Mouse (Mus musculus): Measurements from ENCODE around the gene Sphk2. TPM values are rescaled to one million over a fixed set of nuclear protein-coding genes. Genes with fewer than 3 reads are reported as not detected.

Sphk2 gene
- 26.4 and 26.5 TPM in 2 replicates for polyA plus RNA-seq (2015; fragmentation: Nextera tagmentation; extraction: Ambion mirVana)

- ATAC-seq (ENCODE audit: borderline replicate concordance, extremely low read depth, low FRiP score, low TSS enrichment), result peak; percentile 70
- Histone ChIP-seq H3K9ac (peak within 1 kb of the TSS; percentile 97), H3K36me3 (peaks cover 44% of the 10 kb centered on the region), H3K27ac (peak within 1 kb of the TSS; percentile 88), H3K4me2 (peak within 1 kb of the TSS; percentile 86), H3K9me3 (no peaks in the 10 kb centered on the region), H3K4me3 (peak within 1 kb of the TSS; percentile 86), H3K27me3 (no peaks in the 10 kb centered on the region), H3K4me1 (peaks cover 60% of the 10 kb centered on the region)
- under 1% methylated on average over 41 of the region's 41 CpGs for WGBS
These were observed at the start of gene Sphk2 for GRCm38 (mm10) chr7:45717918-45718297. TSS of gene Sphk2 (minus strand) at chr7:45718002.

- Histone ChIP-seq H3K36me3 (no peaks in the 10 kb centered on the region), H3K4me2 (no peak overlapping the region), H3K27me3 (no peaks in the 10 kb centered on the region), H3K4me3 (no peak overlapping the region), H3K9me3 (no peaks in the 10 kb centered on the region), H3K9ac (no peak overlapping the region), H3K4me1 (peaks cover 5% of the 10 kb centered on the region), H3K27ac (0 out of 2 replicates have a peak overlapping the region, but pooled peaks have one; percentile 55)
- no peak for ATAC-seq (ENCODE audit: borderline replicate concordance, extremely low read depth, low FRiP score, low TSS enrichment)
- WGBS, result 88% methylated on average over 6 of the region's 6 CpGs
These were observed 49.7 kb upstream of the Sphk2 start for GRCm38 (mm10) chr7:45767500-45767899.

DNA sequence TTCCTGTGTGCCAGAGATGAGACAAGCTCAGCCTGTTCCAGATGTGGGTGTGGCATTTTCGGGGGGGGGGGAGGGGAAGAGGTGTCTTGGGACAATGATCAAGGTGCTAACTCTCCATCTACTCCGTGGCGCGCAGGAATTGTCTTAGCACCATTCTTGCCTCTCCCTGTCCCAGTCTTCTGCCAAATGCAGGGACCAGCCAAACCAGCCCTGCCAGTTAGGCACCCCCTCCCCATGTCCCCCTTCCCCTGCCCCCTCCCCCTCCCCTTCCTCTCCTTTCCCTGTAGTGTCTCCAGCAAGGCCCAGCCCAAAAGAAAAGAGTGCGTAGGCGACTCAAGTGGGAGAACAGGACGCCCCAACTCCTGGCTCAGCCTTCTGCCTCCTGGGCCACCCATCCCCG is 49.0 kb upstream of the Sphk2 start:
- ATAC-seq (ENCODE audit: borderline replicate concordance, extremely low read depth, low FRiP score, low TSS enrichment), result peak; percentile 46; the same call in 1 of the 2 replicates
- Histone ChIP-seq H3K9me3 (no peaks in the 10 kb centered on the region), H3K27ac (peak overlapping the region; percentile 55; the same call in 1 of the 2 replicates), H3K4me2 (no peak overlapping the region; the same call in 1 of the 2 replicates), H3K4me1 (peaks cover 5% of the 10 kb centered on the region), H3K36me3 (no peaks in the 10 kb centered on the region), H3K4me3 (no peak overlapping the region), H3K9ac (no peak overlapping the region), H3K27me3 (no peaks in the 10 kb centered on the region)
- WGBS, result 15% methylated on average over 8 of the region's 8 CpGs

DNA sequence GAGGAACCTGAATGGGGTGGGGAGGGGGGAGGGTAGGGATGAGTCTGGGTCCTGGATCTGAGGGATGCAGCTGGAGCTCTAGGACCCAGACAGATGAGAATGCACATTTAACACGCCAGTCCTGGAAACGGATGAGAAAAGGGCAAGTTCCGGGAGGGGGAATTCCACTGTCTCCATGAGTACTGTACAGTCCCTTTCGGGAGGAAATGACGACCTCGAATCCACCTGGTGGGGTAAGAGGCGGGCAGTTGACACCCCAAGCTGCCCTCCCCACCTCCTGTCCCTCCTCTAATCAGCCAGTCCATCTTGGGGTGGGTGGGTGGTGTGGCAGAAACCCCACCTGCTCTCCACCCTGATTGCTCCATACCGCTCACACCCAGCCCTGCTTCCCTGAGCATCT is 48.2 kb upstream of the Sphk2 start:
- H3K9ac ChIP-seq, result no peak overlapping the region
- H3K4me3 ChIP-seq, result no peak overlapping the region
- H3K36me3 ChIP-seq, result no peaks in the 10 kb centered on the region
- WGBS, result 41% methylated on average over 8 of the region's 8 CpGs
- no peaks in the 10 kb centered on the region; the same call in 1 of the 2 replicates for H3K27me3 ChIP-seq
- no peak for ATAC-seq (ENCODE audit: borderline replicate concordance, extremely low read depth, low FRiP score, low TSS enrichment)
- H3K4me2 ChIP-seq, result no peak overlapping the region
- H3K4me1 ChIP-seq, result peaks cover 5% of the 10 kb centered on the region
- no peaks in the 10 kb centered on the region for H3K9me3 ChIP-seq
- H3K27ac ChIP-seq, result no peak overlapping the region

GRCm38 (mm10) chr7:45760151-45760550 is 42.3 kb upstream of the Sphk2 start:
- no peak for ATAC-seq (ENCODE audit: borderline replicate concordance, extremely low read depth, low FRiP score, low TSS enrichment)
- no peak overlapping the region for H3K9ac ChIP-seq

GRCm38 (mm10) chr7:45759400-45759799 is 41.6 kb upstream of the Sphk2 start:
- Histone ChIP-seq H3K9ac (no peak overlapping the region), H3K36me3 (no peaks in the 10 kb centered on the region), H3K9me3 (no peaks in the 10 kb centered on the region), H3K4me1 (0 out of 2 replicates have a peak, but pooled peaks cover 5% of the 10 kb centered on the region), H3K4me3 (peak overlapping the region; percentile 21), H3K27ac (peak overlapping the region; percentile 6), H3K27me3 (peaks cover 25% of the 10 kb centered on the region), H3K4me2 (peak overlapping the region; percentile 53)
- peak; percentile 88 for ATAC-seq (ENCODE audit: borderline replicate concordance, extremely low read depth, low FRiP score, low TSS enrichment)
- 5% methylated on average over 27 of the region's 27 CpGs for WGBS

More at GRCm38 (mm10) chr7:45760151-45760550, 42.3 kb upstream of the Sphk2 start:
- Histone ChIP-seq H3K4me3 (no peak overlapping the region), H3K27me3 (peaks cover 25% of the 10 kb centered on the region), H3K4me1 (0 out of 2 replicates have a peak, but pooled peaks cover 5% of the 10 kb centered on the region), H3K27ac (no peak overlapping the region), H3K4me2 (no peak overlapping the region), H3K9me3 (no peaks in the 10 kb centered on the region), H3K36me3 (no peaks in the 10 kb centered on the region)
- 57% methylated on average over 5 of the region's 5 CpGs for WGBS

- 49% methylated on average over 6 of the region's 6 CpGs for WGBS
- no peak overlapping the region for H3K4me3 ChIP-seq
- H3K9ac ChIP-seq, result no peak overlapping the region
- H3K4me2 ChIP-seq, result no peak overlapping the region
- H3K27me3 ChIP-seq, result peaks cover 25% of the 10 kb centered on the region
- 0 out of 2 replicates have a peak, but pooled peaks cover 5% of the 10 kb centered on the region for H3K4me1 ChIP-seq
- no peak for ATAC-seq (ENCODE audit: borderline replicate concordance, extremely low read depth, low FRiP score, low TSS enrichment)
- H3K9me3 ChIP-seq, result no peaks in the 10 kb centered on the region
- no peak overlapping the region for H3K27ac ChIP-seq
- no peaks in the 10 kb centered on the region for H3K36me3 ChIP-seq
These were observed 37.9 kb upstream of the Sphk2 start for GRCm38 (mm10) chr7:45755703-45756102.

DNA sequence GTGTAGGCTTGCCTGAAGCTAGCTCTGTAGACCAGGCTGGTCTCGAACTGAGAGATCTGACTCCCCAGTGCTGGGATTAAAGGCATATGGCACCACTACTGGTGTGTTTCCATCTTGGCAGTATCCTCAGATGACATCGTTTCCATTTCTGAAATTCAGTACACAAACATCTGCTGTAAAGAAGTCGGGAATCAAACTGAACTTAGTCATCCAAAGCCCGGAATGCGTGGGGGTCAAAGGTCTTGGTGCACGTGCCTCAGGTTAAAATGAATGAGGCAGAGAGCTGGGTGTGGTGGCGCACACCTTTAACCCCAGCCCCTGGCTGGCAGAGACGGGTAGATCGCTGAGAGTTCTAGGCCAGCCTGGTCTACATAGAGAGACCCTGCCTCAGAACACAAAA is 32.4 kb upstream of the Sphk2 start:
- Histone ChIP-seq H3K36me3 (no peaks in the 10 kb centered on the region), H3K9ac (no peak overlapping the region), H3K27me3 (no peaks in the 10 kb centered on the region), H3K9me3 (no peaks in the 10 kb centered on the region), H3K4me1 (peaks cover 5% of the 10 kb centered on the region; the same call in 1 of the 2 replicates), H3K27ac (no peak overlapping the region), H3K4me3 (no peak overlapping the region), H3K4me2 (no peak overlapping the region)
- 62% methylated on average over 9 of the region's 9 CpGs for WGBS
- ATAC-seq (ENCODE audit: borderline replicate concordance, extremely low read depth, low FRiP score, low TSS enrichment), result no peak

DNA sequence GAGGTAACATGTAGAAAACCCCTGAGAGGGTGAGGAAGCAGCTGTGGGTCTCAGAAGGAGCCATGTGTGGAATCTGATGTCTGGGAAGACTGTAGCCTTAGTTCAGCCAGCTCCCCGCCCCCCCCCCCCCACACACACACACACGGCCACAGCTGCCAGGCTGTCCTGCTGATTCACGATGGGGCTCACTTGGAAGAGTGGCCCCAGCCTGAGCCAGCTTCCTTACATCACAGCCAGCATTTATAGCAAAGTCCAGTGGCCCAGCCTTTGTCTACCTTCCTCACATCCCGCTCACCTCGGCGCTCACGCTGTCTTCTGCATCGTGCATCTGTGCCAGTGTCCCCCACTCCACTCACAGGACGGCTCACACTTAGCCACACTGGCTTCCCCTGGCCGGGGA is 31.6 kb upstream of the Sphk2 start:
- Histone ChIP-seq H3K4me1 (peaks cover 5% of the 10 kb centered on the region; the same call in 1 of the 2 replicates), H3K4me3 (no peak overlapping the region), H3K27me3 (no peaks in the 10 kb centered on the region), H3K9me3 (no peaks in the 10 kb centered on the region), H3K4me2 (no peak overlapping the region), H3K27ac (no peak overlapping the region), H3K9ac (no peak overlapping the region), H3K36me3 (no peaks in the 10 kb centered on the region)
- ATAC-seq (ENCODE audit: borderline replicate concordance, extremely low read depth, low FRiP score, low TSS enrichment), result no peak
- 27% methylated on average over 8 of the region's 10 CpGs for WGBS

DNA sequence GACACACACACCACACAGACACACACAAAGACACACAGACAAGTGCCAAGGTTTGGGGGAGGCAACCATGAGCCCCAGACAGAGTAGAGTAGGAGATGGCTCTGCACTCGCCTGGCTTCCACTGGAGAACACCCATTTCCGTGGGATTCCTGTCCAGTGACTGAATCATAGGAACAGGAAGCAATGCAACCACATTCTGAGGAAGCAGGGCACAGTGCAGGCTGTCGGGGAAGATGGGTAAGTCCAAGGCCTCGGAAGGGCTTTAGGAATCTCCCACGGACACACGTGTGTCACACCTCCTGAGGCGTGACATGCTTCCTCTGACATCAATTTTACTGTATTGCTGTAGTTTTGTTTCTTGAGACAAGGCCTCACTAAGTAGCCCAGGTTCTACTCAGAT is 30.3 kb upstream of the Sphk2 start:
- Histone ChIP-seq H3K27ac (no peak overlapping the region), H3K27me3 (no peaks in the 10 kb centered on the region), H3K4me2 (no peak overlapping the region), H3K4me3 (no peak overlapping the region), H3K4me1 (peaks cover 5% of the 10 kb centered on the region; the same call in 1 of the 2 replicates), H3K9ac (no peak overlapping the region), H3K36me3 (no peaks in the 10 kb centered on the region), H3K9me3 (no peaks in the 10 kb centered on the region)
- ATAC-seq (ENCODE audit: borderline replicate concordance, extremely low read depth, low FRiP score, low TSS enrichment), result no peak; the same call in 1 of the 2 replicates
- 55% methylated on average over 7 of the region's 7 CpGs for WGBS

- Histone ChIP-seq H3K4me2 (no peak overlapping the region), H3K27ac (no peak overlapping the region), H3K36me3 (no peaks in the 10 kb centered on the region), H3K4me3 (no peak overlapping the region), H3K9ac (no peak overlapping the region), H3K9me3 (no peaks in the 10 kb centered on the region), H3K4me1 (peaks cover 5% of the 10 kb centered on the region; the same call in 1 of the 2 replicates), H3K27me3 (no peaks in the 10 kb centered on the region)
- WGBS, result 89% methylated on average over 5 of the region's 5 CpGs
- ATAC-seq (ENCODE audit: borderline replicate concordance, extremely low read depth, low FRiP score, low TSS enrichment), result no peak
These were observed 29.6 kb upstream of the Sphk2 start for GRCm38 (mm10) chr7:45747450-45747849.

DNA sequence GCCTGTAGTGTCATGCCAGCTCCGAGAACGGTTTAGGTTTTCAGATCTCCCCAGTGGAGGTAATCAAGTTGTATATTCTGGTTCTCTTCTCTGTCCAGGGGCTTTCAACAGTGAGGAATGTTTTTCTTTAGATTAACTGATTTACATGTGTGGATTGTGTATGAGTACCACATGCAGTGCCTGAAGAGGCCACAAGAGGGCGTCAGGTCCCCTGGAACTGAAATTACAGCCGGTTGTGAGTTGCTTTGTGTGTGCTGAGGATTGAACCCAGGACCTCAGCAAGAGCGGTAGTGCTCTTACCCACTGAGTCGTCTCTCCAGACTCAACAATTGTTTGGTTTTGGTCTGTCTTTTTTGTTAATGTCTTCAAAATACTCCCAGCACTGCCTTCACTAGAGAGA is 28.7 kb upstream of the Sphk2 start:
- Histone ChIP-seq H3K27ac (no peak overlapping the region), H3K4me3 (no peak overlapping the region), H3K4me2 (no peak overlapping the region), H3K36me3 (no peaks in the 10 kb centered on the region), H3K9ac (no peak overlapping the region), H3K9me3 (no peaks in the 10 kb centered on the region), H3K27me3 (no peaks in the 10 kb centered on the region), H3K4me1 (peaks cover 13% of the 10 kb centered on the region)
- no peak for ATAC-seq (ENCODE audit: borderline replicate concordance, extremely low read depth, low FRiP score, low TSS enrichment)
- 66% methylated on average over 6 of the region's 6 CpGs for WGBS

DNA sequence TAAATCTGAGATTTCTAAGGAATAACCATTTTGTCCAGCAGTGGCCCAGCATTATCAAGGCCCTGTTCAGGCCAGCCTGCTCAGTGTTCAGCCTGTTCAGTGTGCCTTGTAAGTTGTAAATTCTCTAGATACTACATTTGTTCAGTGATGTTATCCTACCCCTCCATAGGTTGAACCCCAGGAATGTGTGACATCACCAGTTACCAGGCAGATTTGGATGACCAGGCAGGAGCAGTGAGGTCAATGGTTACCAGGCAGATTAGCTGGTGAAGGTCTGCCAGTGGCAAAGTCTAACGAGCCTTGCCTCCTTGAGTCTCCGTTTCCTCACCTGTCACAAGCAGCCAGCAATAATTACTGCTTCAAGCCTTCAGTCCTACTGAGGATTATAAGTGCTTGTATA is 26.6 kb upstream of the Sphk2 start:
- Histone ChIP-seq H3K4me1 (peaks cover 9% of the 10 kb centered on the region), H3K9ac (no peak overlapping the region), H3K9me3 (no peaks in the 10 kb centered on the region), H3K4me2 (no peak overlapping the region), H3K27me3 (no peaks in the 10 kb centered on the region), H3K4me3 (no peak overlapping the region), H3K27ac (no peak overlapping the region), H3K36me3 (no peaks in the 10 kb centered on the region)
- no peak for ATAC-seq (ENCODE audit: borderline replicate concordance, extremely low read depth, low FRiP score, low TSS enrichment)
- WGBS, result 17% methylated on average over 2 of the region's 2 CpGs
